Mouse (Mus musculus) erythroid progenitor cell, adult 5-6 weeks (primary cell): ENCODE results near the gene Dpagt1. TPM values are rescaled to one million over a fixed set of nuclear protein-coding genes. Genes with fewer than 3 reads are reported as not detected.
A peak's percentile ranks its signal among the peaks of the same experiment; 100 is the strongest.
"Not testable (repeated sequence)": the region's sequence is repeated elsewhere in the genome, so short reads cannot be mapped to it uniquely, and the experiment has no call there.

Experiments used
- ATAC-seq: replicated peaks from 2 replicates; pipeline ENCODE4 v1.8.0; 2016; ENCODE audit warnings: moderate number of reproducible peaks, mild to moderate bottlenecking, moderate TSS enrichment, inconsistent platforms; ENCODE audit not compliant: poor library complexity, low FRiP score, severe bottlenecking
- total RNA-seq, 2 experiments: library from RNA; stranded (forward) in 1 of 2; stranded (reverse) in 1 of 2; fragments of 150-400 nt in 1 of 2; fragments of 186-747, 209-891 nt in 1 of 2; gene quantifications; 2 replicates each; pipeline versions ENCODE4 v1.2.3 to v1.2.4; 2015 to 2017; ENCODE audit warnings: low replicate concordance in 2 of 2

The Dpagt1 gene
- total RNA-seq, 2 experiments from 2014 or later, result 5.4 to 7.8 TPM

DNA sequence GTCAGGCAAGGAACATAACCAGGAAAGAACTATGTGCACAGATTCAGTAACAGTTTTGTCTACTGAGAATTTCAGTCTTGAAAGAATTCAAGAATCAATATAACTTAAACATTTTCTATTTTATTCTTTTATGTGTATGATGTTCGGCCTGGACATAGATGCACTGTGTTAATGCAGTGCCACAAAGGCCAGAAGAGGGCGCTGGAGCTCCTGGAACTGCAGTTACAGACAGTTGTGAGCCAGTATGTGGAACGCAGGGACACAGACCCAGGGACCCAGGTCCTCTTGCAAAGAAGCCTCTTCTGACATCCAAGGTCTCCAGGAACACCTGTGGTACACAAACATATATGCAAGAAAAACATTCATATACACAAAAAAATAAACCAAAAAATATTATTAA lies 38.7 kb downstream of the Dpagt1 start:
- ATAC-seq, result no peak

DNA sequence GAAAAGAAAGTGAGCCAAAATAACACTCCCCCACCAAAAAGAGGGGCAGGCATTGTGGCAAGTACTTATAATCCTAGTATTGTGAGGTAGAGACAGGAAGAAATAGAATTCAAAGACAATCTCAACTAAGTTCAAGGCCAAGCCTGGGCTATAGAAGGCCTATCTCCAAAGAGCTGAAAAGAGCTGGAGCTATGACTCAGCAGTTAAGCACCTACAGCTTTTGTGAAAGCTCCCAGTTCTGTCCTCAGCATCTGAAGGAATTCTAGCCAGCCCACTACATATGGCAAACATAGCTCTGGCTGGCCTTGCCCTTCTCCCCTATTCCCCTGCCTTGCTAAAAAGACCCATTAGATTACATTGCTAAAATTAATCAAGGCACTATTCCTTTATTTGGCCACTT lies 47.6 kb downstream of the Dpagt1 start:
- ATAC-seq, result peak; percentile 75

GRCm38 (mm10) chr9:44376141-44376540 lies 50.3 kb downstream of the Dpagt1 start:
- no peak for ATAC-seq

DNA sequence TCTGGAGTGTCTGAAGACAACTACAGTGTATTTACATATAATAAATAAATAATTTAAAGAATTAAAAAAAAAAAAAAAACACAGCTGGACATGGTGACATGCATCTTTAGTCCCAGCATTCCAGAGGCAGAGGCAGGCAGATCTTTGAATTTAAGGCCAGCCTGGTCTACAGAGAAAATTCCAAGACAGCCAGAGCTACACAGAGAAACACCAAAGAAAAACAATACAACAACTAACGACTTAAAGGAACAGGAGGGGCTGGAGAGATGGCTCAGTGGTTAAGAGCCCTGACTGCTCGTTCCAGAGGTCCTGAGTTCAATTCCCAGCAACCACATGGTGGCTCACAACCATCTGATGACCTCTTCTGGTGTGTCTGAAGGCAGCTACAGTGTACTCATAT lies 51.5 kb downstream of the Dpagt1 start:
- ATAC-seq, result not testable (repeated sequence)

GRCm38 (mm10) chr9:44378153-44378730 lies 52.4 kb downstream of the Dpagt1 start:
- ATAC-seq, result no peak

GRCm38 (mm10) chr9:44379054-44379834 lies 53.4 kb downstream of the Dpagt1 start, which contains the start of gene Hyou1:
Gene Hyou1, plus strand, starts transcription at chr9:44379490.
- ATAC-seq, result peak; percentile 93

DNA sequence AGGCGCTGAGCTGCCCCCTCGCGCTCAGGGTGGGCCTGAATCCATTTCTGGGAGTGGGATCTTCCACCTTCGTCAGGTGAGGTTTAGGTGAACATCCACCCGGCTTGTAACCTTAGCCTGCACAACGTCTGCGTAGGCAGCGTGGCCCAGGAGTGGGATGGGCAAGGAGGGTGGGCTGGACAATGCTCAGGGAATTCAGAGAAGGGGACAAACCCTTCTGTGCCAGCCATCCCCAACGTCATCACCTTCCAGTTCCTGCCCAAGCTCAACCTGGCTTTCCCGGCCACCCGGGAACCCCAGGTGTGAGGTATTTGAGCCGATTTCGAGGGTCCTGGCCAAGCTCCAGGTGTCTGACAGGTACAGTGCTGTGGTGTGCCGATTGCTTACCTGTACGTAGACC lies 54.0 kb downstream of the Dpagt1 start:
- ATAC-seq, result peak; percentile 11; the same call in 1 of the 2 replicates

Other genes with a start within 250 kb of the Dpagt1 start
- gene Mfrp, start 224.3 kb upstream of the Dpagt1 start, total RNA-seq (2015; ENCODE audit: low replicate concordance), result not detected in 2 replicates
- gene Mfrp, start 224.3 kb upstream of the Dpagt1 start, total RNA-seq (2017; ENCODE audit: low replicate concordance), result not detected in 2 replicates
- not detected in 2 replicates for gene C1qtnf5, start 218.8 kb upstream of the Dpagt1 start, total RNA-seq (2015; ENCODE audit: low replicate concordance)
- gene C1qtnf5, start 218.8 kb upstream of the Dpagt1 start, total RNA-seq (2017; ENCODE audit: low replicate concordance), result 1.4 TPM in 1 of 2 replicates, not detected in the other
- not detected in 2 replicates for gene Gm49380, start 212.5 kb upstream of the Dpagt1 start, total RNA-seq (2015; ENCODE audit: low replicate concordance)
- 1.4 TPM in 1 of 2 replicates, not detected in the other for gene Gm49380, start 212.5 kb upstream of the Dpagt1 start, total RNA-seq (2017; ENCODE audit: low replicate concordance)
- gene Rnf26, start 212.5 kb upstream of the Dpagt1 start, total RNA-seq (2015; ENCODE audit: low replicate concordance), result 83.4 and 94.4 TPM in 2 replicates
- gene Rnf26, start 212.5 kb upstream of the Dpagt1 start, total RNA-seq (2017; ENCODE audit: low replicate concordance), result 43.9 and 53.3 TPM in 2 replicates
- gene Mcam, start 191.6 kb upstream of the Dpagt1 start, total RNA-seq (2015; ENCODE audit: low replicate concordance), result not detected in 2 replicates
- 0.30 TPM in 1 of 2 replicates, not detected in the other for gene Mcam, start 191.6 kb upstream of the Dpagt1 start, total RNA-seq (2017; ENCODE audit: low replicate concordance)
- 43.2 TPM in 2 replicates for gene Cbl, start 92.0 kb upstream of the Dpagt1 start, total RNA-seq (2015; ENCODE audit: low replicate concordance)
- gene Cbl, start 92.0 kb upstream of the Dpagt1 start, total RNA-seq (2017; ENCODE audit: low replicate concordance), result 16.2 and 21.3 TPM in 2 replicates
- gene Ccdc153, start 85.3 kb upstream of the Dpagt1 start, total RNA-seq (2015; ENCODE audit: low replicate concordance), result not detected in 2 replicates
- not detected in 2 replicates for gene Ccdc153, start 85.3 kb upstream of the Dpagt1 start, total RNA-seq (2017; ENCODE audit: low replicate concordance)
- not detected in 2 replicates for gene Pdzd3, start 74.5 kb upstream of the Dpagt1 start, total RNA-seq (2015; ENCODE audit: low replicate concordance)
- not detected in 2 replicates for gene Pdzd3, start 74.5 kb upstream of the Dpagt1 start, total RNA-seq (2017; ENCODE audit: low replicate concordance)
- gene Nlrx1, start 57.4 kb upstream of the Dpagt1 start, total RNA-seq (2015; ENCODE audit: low replicate concordance), result 0.84 and 2.5 TPM in 2 replicates
- gene Nlrx1, start 57.4 kb upstream of the Dpagt1 start, total RNA-seq (2017; ENCODE audit: low replicate concordance), result 1.2 and 2.6 TPM in 2 replicates
- gene Abcg4, start 37.4 kb upstream of the Dpagt1 start, total RNA-seq (2015; ENCODE audit: low replicate concordance), result 314 and 326 TPM in 2 replicates
- gene Abcg4, start 37.4 kb upstream of the Dpagt1 start, total RNA-seq (2017; ENCODE audit: low replicate concordance), result 111 and 113 TPM in 2 replicates
- 37.5 and 59.1 TPM in 2 replicates for gene Hinfp, start 20.3 kb upstream of the Dpagt1 start, total RNA-seq (2015; ENCODE audit: low replicate concordance)
- gene Hinfp, start 20.3 kb upstream of the Dpagt1 start, total RNA-seq (2017; ENCODE audit: low replicate concordance), result 35.2 and 65.6 TPM in 2 replicates
- 46.1 and 54.8 TPM in 2 replicates for gene C2cd2l, start 5.7 kb upstream of the Dpagt1 start, total RNA-seq (2015; ENCODE audit: low replicate concordance)
- 70.0 and 83.0 TPM in 2 replicates for gene C2cd2l, start 5.7 kb upstream of the Dpagt1 start, total RNA-seq (2017; ENCODE audit: low replicate concordance)
- gene H2afx, start 8.7 kb downstream of the Dpagt1 start, total RNA-seq (2015; ENCODE audit: low replicate concordance), result 455 and 495 TPM in 2 replicates
- gene H2afx, start 8.7 kb downstream of the Dpagt1 start, total RNA-seq (2017; ENCODE audit: low replicate concordance), result 1,704 and 2,100 TPM in 2 replicates
- gene Hmbs, start 18.2 kb downstream of the Dpagt1 start, total RNA-seq (2015; ENCODE audit: low replicate concordance), result 2,720 and 2,790 TPM in 2 replicates
- gene Hmbs, start 18.2 kb downstream of the Dpagt1 start, total RNA-seq (2017; ENCODE audit: low replicate concordance), result 1,215 and 1,747 TPM in 2 replicates
- 2.5 and 6.7 TPM in 2 replicates for gene Vps11, start 35.7 kb downstream of the Dpagt1 start, total RNA-seq (2015; ENCODE audit: low replicate concordance)
- gene Vps11, start 35.7 kb downstream of the Dpagt1 start, total RNA-seq (2017; ENCODE audit: low replicate concordance), result 9.5 and 15.7 TPM in 2 replicates
- gene Hyou1, start 53.5 kb downstream of the Dpagt1 start, total RNA-seq (2015; ENCODE audit: low replicate concordance), result 15.1 and 40.0 TPM in 2 replicates
- gene Hyou1, start 53.5 kb downstream of the Dpagt1 start, total RNA-seq (2017; ENCODE audit: low replicate concordance), result 25.1 and 34.4 TPM in 2 replicates
- gene Slc37a4, start 70.8 kb downstream of the Dpagt1 start, total RNA-seq (2015; ENCODE audit: low replicate concordance), result 0.72 and 5.0 TPM in 2 replicates
- gene Slc37a4, start 70.8 kb downstream of the Dpagt1 start, total RNA-seq (2017; ENCODE audit: low replicate concordance), result 9.1 and 16.1 TPM in 2 replicates
- 682 and 851 TPM in 2 replicates for gene Rps25, start 81.1 kb downstream of the Dpagt1 start, total RNA-seq (2015; ENCODE audit: low replicate concordance)
- gene Rps25, start 81.1 kb downstream of the Dpagt1 start, total RNA-seq (2017; ENCODE audit: low replicate concordance), result 327 and 425 TPM in 2 replicates
- gene Trappc4, start 81.6 kb downstream of the Dpagt1 start, total RNA-seq (2015; ENCODE audit: low replicate concordance), result 19.5 and 34.8 TPM in 2 replicates
- gene Trappc4, start 81.6 kb downstream of the Dpagt1 start, total RNA-seq (2017; ENCODE audit: low replicate concordance), result 5.8 and 52.0 TPM in 2 replicates
- gene Ccdc84, start 92.5 kb downstream of the Dpagt1 start, total RNA-seq (2015; ENCODE audit: low replicate concordance), result 32.1 and 61.2 TPM in 2 replicates
- 25.3 and 25.9 TPM in 2 replicates for gene Ccdc84, start 92.5 kb downstream of the Dpagt1 start, total RNA-seq (2017; ENCODE audit: low replicate concordance)
- not detected in 2 replicates for gene Foxr1, start 115.1 kb downstream of the Dpagt1 start, total RNA-seq (2015; ENCODE audit: low replicate concordance)
- not detected in 2 replicates for gene Foxr1, start 115.1 kb downstream of the Dpagt1 start, total RNA-seq (2017; ENCODE audit: low replicate concordance)
- gene Upk2, start 129.0 kb downstream of the Dpagt1 start, total RNA-seq (2015; ENCODE audit: low replicate concordance), result not detected in 2 replicates
- gene Upk2, start 129.0 kb downstream of the Dpagt1 start, total RNA-seq (2017; ENCODE audit: low replicate concordance), result not detected in 2 replicates
- 0.36 and 2.5 TPM in 2 replicates for gene Bcl9l, start 156.8 kb downstream of the Dpagt1 start, total RNA-seq (2015; ENCODE audit: low replicate concordance)
- 1.2 and 1.7 TPM in 2 replicates for gene Bcl9l, start 156.8 kb downstream of the Dpagt1 start, total RNA-seq (2017; ENCODE audit: low replicate concordance)
- 0.42 and 1.4 TPM in 2 replicates for gene Cxcr5, start 235.9 kb downstream of the Dpagt1 start, total RNA-seq (2015; ENCODE audit: low replicate concordance)
- 1.8 TPM in 1 of 2 replicates, not detected in the other for gene Cxcr5, start 235.9 kb downstream of the Dpagt1 start, total RNA-seq (2017; ENCODE audit: low replicate concordance)